Mouse (Mus musculus) ES-Bruce4 (cell line): ENCODE measurements around the gene Slc15a4.

Experiments used
- CTCF ChIP-seq: IDR thresholded peaks from one replicate; pipeline ENCODE4 v1.8.1; 2011; ENCODE audit warnings: low read depth, low read length
- POLR2A ChIP-seq: IDR thresholded peaks from one replicate; pipeline ENCODE4 v1.8.1; 2011; ENCODE audit warnings: low read length; ENCODE audit not compliant: insufficient read depth

GRCm38 (mm10) chr5:127638177-127638576 is 5.5 kb upstream of the Slc15a4 start:
- TF ChIP-seq CTCF: no peak
- TF ChIP-seq POLR2A: no peak
